Mouse (Mus musculus) thymus, postnatal 4 days (tissue): Measurements from ENCODE around the gene Wdr18.
A peak's percentile ranks its signal among the peaks of the same experiment; 100 is the strongest.

ENCODE experiments used
- DNase-seq: peaks from one replicate; pipeline ENCODE4 v3.0.0; 2021

Wdr18 gene

GRCm38 (mm10) chr10:79947502-79947901 is 12.4 kb upstream of the Wdr18 start:
- DNase-seq, result no peak

- no peak for DNase-seq
Observed at GRCm38 (mm10) chr10:79949873-79950272, 10.1 kb upstream of the Wdr18 start.

GRCm38 (mm10) chr10:79950661-79951060 is 9.3 kb upstream of the Wdr18 start:
- DNase-seq, result no peak

GRCm38 (mm10) chr10:79953946-79954345 is 6.0 kb upstream of the Wdr18 start:
- peak; percentile 80 for DNase-seq

GRCm38 (mm10) chr10:79955691-79956090 is 4.3 kb upstream of the Wdr18 start:
- DNase-seq, result no peak

GRCm38 (mm10) chr10:79956643-79957154 is 3.3 kb upstream of the Wdr18 start:
- no peak for DNase-seq

GRCm38 (mm10) chr10:79958140-79958816 is 1.7 kb upstream of the Wdr18 start:
- peak; percentile 92 for DNase-seq

GRCm38 (mm10) chr10:79959412-79959811 is 540 bp upstream of the Wdr18 start:
- peak; percentile 52 for DNase-seq

GRCm38 (mm10) chr10:79960671-79961294 is 831 bp downstream of the Wdr18 start:
- no peak for DNase-seq

- no peak for DNase-seq
Observed at GRCm38 (mm10) chr10:79964727-79965126, 4.8 kb downstream of the Wdr18 start.

GRCm38 (mm10) chr10:79965325-79965724 is 5.4 kb downstream of the Wdr18 start:
- DNase-seq, result no peak

GRCm38 (mm10) chr10:79966886-79967400 is 7.0 kb downstream of the Wdr18 start:
- no peak for DNase-seq

GRCm38 (mm10) chr10:79968181-79968580 is 8.2 kb downstream of the Wdr18 start:
- DNase-seq, result no peak

- no peak for DNase-seq
Observed at GRCm38 (mm10) chr10:79969124-79969568, 9.2 kb downstream of the Wdr18 start.

GRCm38 (mm10) chr10:79970415-79971182 is 10.6 kb downstream of the Wdr18 start, which contains the start of gene Grin3b:
Gene Grin3b, plus strand, starts transcription at chr10:79970715.
- DNase-seq, result no peak

GRCm38 (mm10) chr10:79971183-79971497 is 11.2 kb downstream of the Wdr18 start:
- no peak for DNase-seq

GRCm38 (mm10) chr10:79972831-79973230 is 12.9 kb downstream of the Wdr18 start:
- no peak for DNase-seq

- DNase-seq, result no peak
Observed at GRCm38 (mm10) chr10:79974087-79974486, 14.1 kb downstream of the Wdr18 start.

GRCm38 (mm10) chr10:79974668-79975067 is 14.7 kb downstream of the Wdr18 start:
- no peak for DNase-seq

GRCm38 (mm10) chr10:79976071-79976721 is 16.2 kb downstream of the Wdr18 start:
- DNase-seq, result no peak

- no peak for DNase-seq
Observed at GRCm38 (mm10) chr10:79976722-79977107, 16.8 kb downstream of the Wdr18 start.

GRCm38 (mm10) chr10:79977324-79977723 is 17.4 kb downstream of the Wdr18 start:
- no peak for DNase-seq

GRCm38 (mm10) chr10:79978061-79978460 is 18.1 kb downstream of the Wdr18 start:
- no peak for DNase-seq
